Mouse (Mus musculus): ENCODE data around the gene Kcnh7.

- TF ChIP-seq POLR2A (IDR thresholded peaks at IDR 0.05; ENCODE audit: borderline replicate concordance, insufficient read depth, low read length), result no peak
- TF ChIP-seq CTCF (IDR thresholded peaks at IDR 0.05; ENCODE audit: borderline replicate concordance, insufficient read depth, low read depth, low read length), result no peak
Observed at GRCm38 (mm10) chr2:62808813-62809212, 375.3 kb downstream of the Kcnh7 start.

Measured in cerebellum, adult 2 months (tissue).